Mouse (Mus musculus): Measurements from ENCODE around the gene Chrnb2. TPM values are rescaled to one million over a fixed set of nuclear protein-coding genes. Genes with fewer than 3 reads are reported as not detected.
"Not testable (repeated sequence)": the region's sequence is repeated elsewhere in the genome, so short reads cannot be mapped to it uniquely, and the experiment has no call there.

The Chrnb2 gene
- polyA plus RNA-seq, 1 experiment: 0.67 TPM

DNA sequence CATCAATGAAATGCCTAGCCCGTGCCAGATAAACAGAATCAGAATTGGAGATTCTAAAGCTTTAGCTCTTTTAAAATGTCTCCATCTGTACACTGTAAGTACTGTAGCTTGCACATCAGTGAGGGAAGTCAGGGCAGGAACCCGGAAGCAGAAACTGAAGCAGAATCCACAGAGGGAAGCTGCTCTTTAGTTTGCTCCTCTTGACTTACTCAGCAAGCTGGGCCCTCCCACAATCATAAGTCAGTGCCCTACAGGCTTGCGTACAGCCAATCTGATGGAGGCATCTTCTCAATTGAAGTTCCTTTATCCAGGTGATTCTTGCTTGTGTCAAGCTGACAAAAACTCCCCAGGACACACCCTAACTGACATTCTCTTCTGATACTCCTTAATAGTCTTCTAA, 42.7 kb upstream of the Chrnb2 start:
- Histone ChIP-seq H3K27ac (ENCODE audit: insufficient read depth, low read length) (no peak overlapping the region; the same call in 1 of the 2 replicates), H3K9ac (ENCODE audit: low read depth, poor library complexity, severe bottlenecking) (no peak overlapping the region), H3K27me3 (ENCODE audit: control insufficient read depth, insufficient read depth, low read length, poor library complexity, severe bottlenecking) (no peaks in the 10 kb centered on the region), H3K9me3 (replicated peaks; ENCODE audit: control insufficient read depth, insufficient read depth, low read length, poor library complexity, severe bottlenecking) (no peaks in the 10 kb centered on the region), H3K4me3 (ENCODE audit: low read depth, low read length) (no peak overlapping the region), H3K36me3 (ENCODE audit: control insufficient read depth, insufficient read depth, low read length, poor library complexity, severe bottlenecking) (no peaks in the 10 kb centered on the region), H3K4me1 (ENCODE audit: control insufficient read depth, insufficient read depth, low read length) (peaks cover 6% of the 10 kb centered on the region)
- TF ChIP-seq EP300 (IDR thresholded peaks at IDR 0.05; ENCODE audit: insufficient read depth, low read depth, low read length) (no peak), CTCF (IDR thresholded peaks at IDR 0.05; ENCODE audit: low read depth, low read length) (no peak), POLR2A (IDR thresholded peaks at IDR 0.05; ENCODE audit: insufficient read depth, low read length) (no peak)

DNA sequence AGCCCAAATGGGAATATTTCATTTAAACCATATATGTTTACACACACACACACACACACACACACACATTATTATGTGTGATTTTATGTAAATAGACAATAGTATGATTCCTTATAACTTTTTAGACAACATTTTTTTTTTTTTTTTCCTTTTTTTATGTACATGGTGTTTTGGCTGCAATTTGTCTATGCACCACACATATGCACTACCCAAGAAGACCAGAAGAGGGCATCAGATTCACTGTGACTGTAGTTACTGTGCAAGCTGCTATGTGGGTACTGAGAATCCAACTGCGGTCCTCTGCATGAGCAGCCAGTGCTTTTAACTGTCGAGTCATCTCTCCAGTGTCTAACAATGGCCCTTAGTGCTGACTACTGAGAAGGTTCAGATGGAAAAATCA, 42.3 kb upstream of the Chrnb2 start:
- H3K9me3 ChIP-seq (replicated peaks; ENCODE audit: control insufficient read depth, insufficient read depth, low read length, poor library complexity, severe bottlenecking): no peaks in the 10 kb centered on the region
- no peak overlapping the region; the same call in 1 of the 2 replicates for H3K27ac ChIP-seq (ENCODE audit: insufficient read depth, low read length)
- H3K4me1 ChIP-seq (ENCODE audit: control insufficient read depth, insufficient read depth, low read length): peaks cover 9% of the 10 kb centered on the region
- no peaks in the 10 kb centered on the region for H3K36me3 ChIP-seq (ENCODE audit: control insufficient read depth, insufficient read depth, low read length, poor library complexity, severe bottlenecking)
- H3K4me3 ChIP-seq (ENCODE audit: low read depth, low read length): no peak overlapping the region
- TF ChIP-seq CTCF (IDR thresholded peaks at IDR 0.05; ENCODE audit: low read depth, low read length): peak; percentile 39
- no peak for TF ChIP-seq POLR2A (IDR thresholded peaks at IDR 0.05; ENCODE audit: insufficient read depth, low read length)
- no peak overlapping the region for H3K9ac ChIP-seq (ENCODE audit: low read depth, poor library complexity, severe bottlenecking)
- H3K27me3 ChIP-seq (ENCODE audit: control insufficient read depth, insufficient read depth, low read length, poor library complexity, severe bottlenecking): no peaks in the 10 kb centered on the region

DNA sequence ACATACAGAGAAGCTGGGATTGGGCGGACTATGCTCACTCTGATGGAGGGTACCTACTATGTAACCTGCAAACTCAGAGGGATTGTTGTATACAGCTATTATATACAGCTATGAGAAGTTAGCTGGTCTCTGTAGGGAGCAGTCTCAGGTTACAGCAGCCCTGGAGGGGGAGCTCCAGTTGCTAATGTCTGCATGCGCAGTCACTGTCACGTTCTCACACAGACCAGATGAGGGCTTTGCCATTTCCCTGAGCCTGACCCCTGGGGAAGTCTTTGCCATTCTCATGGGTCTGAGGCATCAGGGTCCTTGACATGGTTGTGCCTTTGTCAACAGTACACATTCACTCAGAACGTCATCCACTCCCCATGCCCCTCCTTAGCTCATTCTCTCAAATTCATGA, 40.7 kb upstream of the Chrnb2 start:
- Histone ChIP-seq H3K27me3 (ENCODE audit: control insufficient read depth, insufficient read depth, low read length, poor library complexity, severe bottlenecking) (no peaks in the 10 kb centered on the region), H3K4me1 (ENCODE audit: control insufficient read depth, insufficient read depth, low read length) (peaks cover 9% of the 10 kb centered on the region), H3K4me3 (ENCODE audit: low read depth, low read length) (no peak overlapping the region), H3K9me3 (replicated peaks; ENCODE audit: control insufficient read depth, insufficient read depth, low read length, poor library complexity, severe bottlenecking) (no peaks in the 10 kb centered on the region), H3K9ac (ENCODE audit: low read depth, poor library complexity, severe bottlenecking) (no peak overlapping the region), H3K36me3 (ENCODE audit: control insufficient read depth, insufficient read depth, low read length, poor library complexity, severe bottlenecking) (no peaks in the 10 kb centered on the region), H3K27ac (ENCODE audit: insufficient read depth, low read length) (no peak overlapping the region)
- TF ChIP-seq CTCF (IDR thresholded peaks at IDR 0.05; ENCODE audit: low read depth, low read length) (no peak), POLR2A (IDR thresholded peaks at IDR 0.05; ENCODE audit: insufficient read depth, low read length) (no peak), EP300 (IDR thresholded peaks at IDR 0.05; ENCODE audit: insufficient read depth, low read depth, low read length) (0 out of 2 replicates have a peak, but pooled peaks have one; percentile 51)

DNA sequence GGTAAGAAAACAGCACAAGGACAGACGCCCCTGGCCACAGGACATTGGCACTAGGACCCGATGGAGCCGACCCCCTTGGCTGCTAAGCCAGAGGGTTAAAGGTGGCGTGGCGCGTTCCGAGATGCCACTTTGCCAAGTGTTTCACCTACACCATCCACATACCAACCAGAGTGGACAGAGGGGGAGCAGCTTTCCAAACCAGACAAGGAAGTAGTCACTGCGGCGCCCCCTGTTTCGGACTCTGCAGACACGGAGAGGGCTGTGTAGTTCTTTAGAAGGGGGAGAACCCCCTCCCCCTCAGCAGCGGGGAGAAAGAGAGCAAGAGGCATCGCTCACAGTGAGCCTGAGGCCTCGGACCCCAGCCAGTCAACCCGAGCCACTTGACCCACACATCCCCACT, 38.4 kb upstream of the Chrnb2 start:
- H3K9ac ChIP-seq (ENCODE audit: low read depth, poor library complexity, severe bottlenecking): peak overlapping the region; percentile 6

DNA sequence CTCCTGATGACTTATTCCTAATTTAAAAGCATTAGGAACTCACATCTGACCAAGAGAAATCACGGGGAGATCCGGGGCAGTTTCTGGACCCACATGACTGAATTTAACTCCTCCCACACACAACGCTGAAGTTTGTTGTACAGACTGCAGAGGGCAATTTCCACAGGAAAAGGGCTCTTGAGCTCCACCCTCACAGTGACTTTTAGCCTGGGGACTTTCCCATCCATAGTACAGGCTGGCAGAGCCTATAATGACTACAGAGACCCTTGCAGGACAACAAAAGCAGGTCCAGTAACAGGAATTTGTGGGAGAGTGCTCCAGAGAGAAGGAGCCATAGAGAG, 37.0 kb upstream of the Chrnb2 start:
- TF ChIP-seq EP300 (IDR thresholded peaks at IDR 0.05; ENCODE audit: insufficient read depth, low read depth, low read length): no peak
- TF ChIP-seq CTCF (IDR thresholded peaks at IDR 0.05; ENCODE audit: low read depth, low read length): no peak
- no peak for TF ChIP-seq POLR2A (IDR thresholded peaks at IDR 0.05; ENCODE audit: insufficient read depth, low read length)
- H3K27ac ChIP-seq (ENCODE audit: insufficient read depth, low read length): peak overlapping the region; percentile 88
- H3K4me1 ChIP-seq (ENCODE audit: control insufficient read depth, insufficient read depth, low read length): peaks cover 4% of the 10 kb centered on the region
- no peaks in the 10 kb centered on the region for H3K9me3 ChIP-seq (replicated peaks; ENCODE audit: control insufficient read depth, insufficient read depth, low read length, poor library complexity, severe bottlenecking)
- no peak overlapping the region for H3K9ac ChIP-seq (ENCODE audit: low read depth, poor library complexity, severe bottlenecking)
- H3K4me3 ChIP-seq (ENCODE audit: low read depth, low read length): no peak overlapping the region
- H3K27me3 ChIP-seq (ENCODE audit: control insufficient read depth, insufficient read depth, low read length, poor library complexity, severe bottlenecking): no peaks in the 10 kb centered on the region
- H3K36me3 ChIP-seq (ENCODE audit: control insufficient read depth, insufficient read depth, low read length, poor library complexity, severe bottlenecking): no peaks in the 10 kb centered on the region

More for the DNA sequence above, 38.4 kb upstream of the Chrnb2 start:
- peak overlapping the region; percentile 21 for H3K4me3 ChIP-seq (ENCODE audit: low read depth, low read length)
- TF ChIP-seq CTCF (IDR thresholded peaks at IDR 0.05; ENCODE audit: low read depth, low read length) (no peak), POLR2A (IDR thresholded peaks at IDR 0.05; ENCODE audit: insufficient read depth, low read length) (no peak), EP300 (IDR thresholded peaks at IDR 0.05; ENCODE audit: insufficient read depth, low read depth, low read length) (no peak)
- H3K27ac ChIP-seq (ENCODE audit: insufficient read depth, low read length): peak overlapping the region; percentile 88
- peaks cover 5% of the 10 kb centered on the region for H3K4me1 ChIP-seq (ENCODE audit: control insufficient read depth, insufficient read depth, low read length)
- H3K9me3 ChIP-seq (replicated peaks; ENCODE audit: control insufficient read depth, insufficient read depth, low read length, poor library complexity, severe bottlenecking): no peaks in the 10 kb centered on the region
- no peaks in the 10 kb centered on the region for H3K27me3 ChIP-seq (ENCODE audit: control insufficient read depth, insufficient read depth, low read length, poor library complexity, severe bottlenecking)
- no peaks in the 10 kb centered on the region for H3K36me3 ChIP-seq (ENCODE audit: control insufficient read depth, insufficient read depth, low read length, poor library complexity, severe bottlenecking)

DNA sequence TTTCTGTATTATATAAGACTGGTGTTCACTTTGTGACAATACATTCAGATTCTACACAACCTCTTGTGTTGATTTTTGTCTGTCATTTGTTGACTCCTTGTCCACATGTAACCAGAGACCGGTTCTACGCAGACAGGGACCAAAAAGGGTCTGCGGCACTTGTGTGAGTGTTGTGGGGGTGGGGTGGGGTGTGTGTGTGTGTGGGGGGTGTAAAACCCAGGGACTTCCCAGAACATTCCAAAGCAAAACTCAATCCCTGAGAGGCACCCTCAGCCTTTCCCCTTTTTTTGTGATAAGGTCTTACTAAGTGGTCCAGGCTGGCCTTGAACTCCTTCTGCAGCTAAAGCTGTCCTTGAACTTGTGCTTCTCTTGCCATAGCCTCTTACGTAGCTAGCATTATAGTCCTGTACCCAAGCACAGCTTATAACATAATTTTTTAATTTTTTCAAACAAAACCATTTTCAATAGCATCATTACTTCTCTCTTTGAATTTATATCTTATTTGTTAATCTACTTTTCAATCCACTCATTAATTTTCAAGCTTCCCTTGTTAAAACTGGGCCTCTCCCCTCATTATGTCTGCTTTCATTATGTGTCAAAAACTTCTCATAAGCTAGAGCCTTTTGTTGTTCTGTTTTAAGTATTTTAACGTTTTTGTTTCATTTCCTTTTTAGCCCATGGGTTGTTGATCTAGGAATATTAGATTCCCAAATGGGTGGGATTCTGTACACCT, 36.5 kb upstream of the Chrnb2 start:
- Histone ChIP-seq H3K9me3 (replicated peaks; ENCODE audit: control insufficient read depth, insufficient read depth, low read length, poor library complexity, severe bottlenecking) (no peaks in the 10 kb centered on the region), H3K4me1 (ENCODE audit: control insufficient read depth, insufficient read depth, low read length) (peaks cover 4% of the 10 kb centered on the region), H3K9ac (ENCODE audit: low read depth, poor library complexity, severe bottlenecking) (no peak overlapping the region), H3K36me3 (ENCODE audit: control insufficient read depth, insufficient read depth, low read length, poor library complexity, severe bottlenecking) (no peaks in the 10 kb centered on the region), H3K4me3 (ENCODE audit: low read depth, low read length) (no peak overlapping the region), H3K27ac (ENCODE audit: insufficient read depth, low read length) (peak overlapping the region; percentile 97), H3K27me3 (ENCODE audit: control insufficient read depth, insufficient read depth, low read length, poor library complexity, severe bottlenecking) (no peaks in the 10 kb centered on the region)
- TF ChIP-seq POLR2A (IDR thresholded peaks at IDR 0.05; ENCODE audit: insufficient read depth, low read length) (no peak), EP300 (IDR thresholded peaks at IDR 0.05; ENCODE audit: insufficient read depth, low read depth, low read length) (peak; percentile 73)

DNA sequence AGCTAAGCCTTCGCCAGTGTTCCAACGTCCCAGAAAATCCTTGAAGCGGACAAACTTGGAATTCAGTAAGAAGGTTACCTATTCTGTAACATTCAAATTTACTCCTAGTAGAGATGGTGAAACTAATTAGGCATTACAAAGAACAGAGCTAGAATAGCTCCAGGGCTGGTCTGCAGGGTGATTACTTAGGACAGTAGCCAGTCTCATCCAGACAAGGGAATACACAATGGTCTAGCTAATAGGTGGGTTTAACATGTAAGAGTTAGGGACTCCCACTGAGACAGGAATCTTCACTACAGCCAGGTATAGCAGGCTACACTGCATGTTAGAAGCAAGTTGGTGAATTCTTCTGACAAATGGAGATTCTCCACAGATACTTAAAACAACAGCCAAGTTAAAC, 35.6 kb upstream of the Chrnb2 start:
- not testable (repeated sequence) for H3K9me3 ChIP-seq (replicated peaks; ENCODE audit: control insufficient read depth, insufficient read depth, low read length, poor library complexity, severe bottlenecking); H3K36me3 ChIP-seq (ENCODE audit: control insufficient read depth, insufficient read depth, low read length, poor library complexity, severe bottlenecking); H3K4me1 ChIP-seq (ENCODE audit: control insufficient read depth, insufficient read depth, low read length); H3K9ac ChIP-seq (ENCODE audit: low read depth, poor library complexity, severe bottlenecking); H3K27me3 ChIP-seq (ENCODE audit: control insufficient read depth, insufficient read depth, low read length, poor library complexity, severe bottlenecking); H3K4me3 ChIP-seq (ENCODE audit: low read depth, low read length)
- H3K27ac ChIP-seq (ENCODE audit: insufficient read depth, low read length): peak overlapping the region; percentile 93
